Mouse (Mus musculus) CH12.LX (cell line): ENCODE measurements around the gene Vwa3b.

Source experiments
- CHD1 ChIP-seq: IDR thresholded peaks from 2 replicates; pipeline ENCODE4 v1.6.1; 2012; ENCODE audit warnings: low read depth, low read length, improper control_type of control experiment, inconsistent platforms
- CTCF ChIP-seq, 2 experiments: IDR thresholded peaks in 1 of 2; conservative IDR thresholded peaks in 1 of 2; 2 replicates each; pipeline ENCODE4 v1.5.1; 2011 to 2012; ENCODE audit warnings: low read depth in 2 of 2, low read length in 2 of 2, improper control_type of control experiment in 1 of 2, inconsistent platforms in 1 of 2, mild to moderate bottlenecking in 1 of 2, moderate library complexity in 1 of 2
- MAZ ChIP-seq: IDR thresholded peaks from 2 replicates; pipeline ENCODE4 v1.6.1; 2012; ENCODE audit warnings: low read depth, mild to moderate bottlenecking, inconsistent platforms, low read length, improper control_type of control experiment, moderate library complexity

GRCm38 (mm10) chr1:36984406-36984805, 42.0 kb upstream of the Vwa3b start:
- no peak for TF ChIP-seq MAZ
- TF ChIP-seq CTCF (conservative IDR thresholded peaks at IDR 0.05 in 1 of 2, IDR thresholded peaks at IDR 0.05 in 1 of 2; ENCODE audit: low read depth in 2 of 2, low read length in 2 of 2): no peak
- no peak for TF ChIP-seq CHD1
